Mouse (Mus musculus) intestine, embryonic 14.5 days (tissue): ENCODE results near the gene Prss12. TPM values are rescaled to one million over a fixed set of nuclear protein-coding genes. Genes with fewer than 3 reads are reported as not detected.
A peak's percentile ranks its signal among the peaks of the same experiment; 100 is the strongest.

Source experiments
- ATAC-seq: fragments of 200-750 bp; cut with Nextera tagmentation; replicated peaks from 2 replicates; pipeline ENCODE4 v1.8.0; 2017; ENCODE audit warnings: low read depth, moderate number of reproducible peaks, moderate TSS enrichment, moderate library complexity; ENCODE audit not compliant: low FRiP score, low TSS enrichment
- DNase-seq: peaks from one replicate; pipeline ENCODE4 v3.0.0-alpha.2; 2018; ENCODE audit warnings: low spot score
- H3K27ac ChIP-seq: fragments of 300-500 bp; sonication (generic); 2 replicates; pipeline ENCODE4 v1.5.1; 2014; ENCODE audit warnings: low read depth, mild to moderate bottlenecking, control low read depth
- H3K27me3 ChIP-seq: fragments of 300-500 bp; sonication (generic); replicated peaks from 2 replicates; pipeline ENCODE4 v1.6.1; 2014; ENCODE audit warnings: low read length, control low read depth; ENCODE audit not compliant: control insufficient read depth, insufficient read depth
- H3K36me3 ChIP-seq: fragments of 300-500 bp; sonication (generic); 2 replicates; pipeline ENCODE4 v1.6.1; 2014; ENCODE audit warnings: low read length, control low read depth; ENCODE audit not compliant: control insufficient read depth, insufficient read depth
- H3K4me1 ChIP-seq: fragments of 300-500 bp; sonication (generic); replicated peaks from 2 replicates; pipeline ENCODE4 v1.6.1; 2014; ENCODE audit warnings: low read length, control low read depth, mixed read lengths; ENCODE audit not compliant: control insufficient read depth, insufficient read depth
- H3K4me2 ChIP-seq: fragments of 300-500 bp; sonication (generic); 2 replicates; pipeline ENCODE4 v1.6.1; 2014; ENCODE audit warnings: low read length
- H3K4me3 ChIP-seq: fragments of 300-500 bp; sonication (generic); 2 replicates; pipeline ENCODE4 v1.5.1; 2014; ENCODE audit warnings: low read depth, low read length, control low read depth, mixed read lengths
- H3K9ac ChIP-seq: fragments of 300-500 bp; sonication (generic); 2 replicates; pipeline ENCODE4 v1.6.1; 2014; ENCODE audit warnings: mild to moderate bottlenecking, low read length
- H3K9me3 ChIP-seq: fragments of 300-500 bp; sonication (generic); 2 replicates; pipeline ENCODE4 v1.6.1; 2016; ENCODE audit warnings: low read length, control low read depth; ENCODE audit not compliant: control insufficient read depth
- WGBS: fragments of 180-500 bp; shearing (Covaris S2); extraction: QIAGEN DNeasy Blood & Tissue Kit; methylation state at CpG from one replicate; pipeline ENCODE4 v1.1.7; 2014; 5-methylcytosine and 5-hydroxymethylcytosine counted together
- polyA plus RNA-seq: library from polyadenylated mRNA; unstranded; fragments of >200 nt; fragmentation: Nextera tagmentation; extraction: Ambion mirVana; gene quantifications from 2 replicates; pipeline ENCODE4 v1.2.1, GENCODE M21; 2014

The Prss12 gene
- polyA plus RNA-seq = 4.2 and 4.4 TPM in 2 replicates

DNA sequence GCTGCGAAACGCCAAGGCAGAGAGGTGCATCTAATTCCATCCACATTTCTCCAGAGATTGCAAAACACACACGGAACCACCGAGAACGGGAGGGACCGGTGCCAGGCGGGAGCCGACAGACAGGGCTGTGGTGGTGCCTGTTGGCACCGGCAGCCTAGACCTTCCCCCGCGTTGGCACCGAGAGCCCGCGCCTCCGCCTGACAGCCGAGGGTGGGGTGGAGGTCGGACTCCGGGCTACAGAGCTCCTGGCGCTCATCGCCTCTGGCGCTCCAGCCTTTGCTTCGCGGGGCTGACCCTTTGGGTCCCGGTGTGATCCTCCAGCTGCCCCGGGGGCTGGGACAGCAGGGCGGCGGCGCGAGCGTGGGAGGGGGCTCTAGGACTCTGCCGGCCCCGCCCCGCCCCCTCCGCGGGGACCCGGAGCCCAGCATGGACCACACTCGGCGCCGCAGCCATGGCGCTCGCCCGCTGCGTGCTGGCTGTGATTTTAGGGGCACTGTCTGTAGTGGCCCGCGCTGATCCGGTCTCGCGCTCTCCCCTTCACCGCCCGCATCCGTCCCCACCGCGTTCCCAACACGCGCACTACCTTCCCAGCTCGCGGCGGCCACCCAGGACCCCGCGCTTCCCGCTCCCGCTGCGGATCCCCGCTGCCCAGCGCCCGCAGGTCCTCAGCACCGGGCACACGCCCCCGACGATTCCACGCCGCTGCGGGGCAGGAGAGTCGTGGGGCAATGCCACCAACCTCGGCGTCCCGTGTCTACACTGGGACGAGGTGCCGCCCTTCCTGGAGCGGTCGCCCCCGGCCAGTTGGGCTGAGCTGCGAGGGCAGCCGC, at the start of gene Prss12:
Gene Prss12 (plus strand): TSS at position 206 of the 830 bp plus-strand sequence.
- Histone ChIP-seq H3K27me3 (peaks cover 32% of the 10 kb centered on the region), H3K36me3 (no peaks in the 10 kb centered on the region), H3K9me3 (no peaks in the 10 kb centered on the region), H3K9ac (peak within 1 kb of the TSS; percentile 53), H3K27ac (no peak within 1 kb of the TSS), H3K4me2 (peak within 1 kb of the TSS; percentile 100), H3K4me3 (peak within 1 kb of the TSS; percentile 65), H3K4me1 (peaks cover 10% of the 10 kb centered on the region)
- ATAC-seq (peak; percentile 73), DNase-seq (peak; percentile 73)
- under 1% methylated on average over 82 of the region's 84 CpGs for WGBS

DNA sequence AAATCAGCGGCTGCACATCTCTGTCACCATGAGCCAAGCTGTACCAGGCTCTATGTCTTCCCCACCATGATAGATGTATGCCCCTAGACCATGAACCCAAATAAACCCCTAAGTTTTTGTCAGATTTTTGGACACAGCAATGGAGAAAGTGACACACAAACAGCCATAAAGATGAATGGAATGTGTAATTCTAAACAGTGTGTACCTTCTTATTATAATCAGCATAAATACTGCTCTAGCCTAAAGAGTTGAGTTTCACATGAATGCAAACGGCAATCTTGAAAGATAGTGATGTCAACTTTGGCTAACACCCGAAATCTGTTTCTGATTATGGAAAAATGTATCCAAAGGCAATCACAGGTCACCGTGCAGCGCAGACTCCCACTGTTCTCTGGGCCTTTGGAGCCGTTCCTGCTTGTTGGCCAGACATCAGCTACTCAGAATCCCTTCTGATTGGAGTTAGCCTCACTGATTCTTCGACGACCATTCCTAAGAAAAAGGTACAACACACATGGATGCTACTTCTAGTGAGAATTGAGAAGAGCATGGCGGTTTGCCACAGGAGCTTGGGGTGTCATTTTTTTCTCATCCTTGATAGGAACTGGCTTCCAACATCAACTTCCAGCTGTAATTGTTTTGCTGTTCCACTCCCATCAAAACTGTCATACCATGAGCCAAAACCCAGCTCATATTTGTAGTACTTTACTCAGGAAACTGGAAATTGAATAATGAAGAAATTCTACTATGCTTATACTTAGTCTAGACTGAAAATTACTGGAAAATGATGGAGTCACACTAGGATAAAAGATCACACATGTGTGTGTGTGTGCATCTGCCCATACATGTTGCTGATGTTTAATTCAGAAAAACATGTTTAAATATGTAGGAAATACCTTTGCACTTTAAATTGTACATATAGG, 48.9 kb upstream of the Prss12 start:
- 81% methylated on average over 9 of the region's 9 CpGs for WGBS
- Histone ChIP-seq H3K27me3 (no peaks in the 10 kb centered on the region), H3K27ac (no peak overlapping the region), H3K9ac (no peak overlapping the region), H3K4me3 (no peak overlapping the region), H3K4me1 (no peaks in the 10 kb centered on the region), H3K36me3 (no peaks in the 10 kb centered on the region), H3K9me3 (no peaks in the 10 kb centered on the region), H3K4me2 (no peak overlapping the region)
- no peak for DNase-seq
- no peak for ATAC-seq

DNA sequence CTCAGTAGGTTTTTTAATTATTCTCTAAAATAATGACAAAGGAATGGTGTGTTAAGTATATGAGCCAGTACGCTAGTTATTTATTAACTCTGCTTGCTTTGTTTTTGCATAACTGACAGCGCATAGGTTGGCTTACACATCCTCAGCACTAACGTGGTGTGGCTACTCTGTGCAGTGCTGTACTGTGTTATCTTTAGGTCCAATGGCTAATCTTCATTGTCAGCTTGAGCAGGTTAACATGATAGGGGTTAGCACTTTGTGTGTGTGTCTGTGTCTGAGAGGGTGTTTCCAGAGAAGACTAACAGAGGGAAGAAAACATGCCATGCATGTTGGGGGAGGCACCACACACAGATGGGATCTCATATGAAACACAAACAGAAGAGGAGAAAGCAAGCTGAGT, 41.8 kb upstream of the Prss12 start:
- Histone ChIP-seq H3K9ac (no peak overlapping the region), H3K9me3 (no peaks in the 10 kb centered on the region), H3K4me1 (no peaks in the 10 kb centered on the region), H3K4me2 (no peak overlapping the region), H3K27me3 (no peaks in the 10 kb centered on the region), H3K4me3 (no peak overlapping the region), H3K36me3 (no peaks in the 10 kb centered on the region), H3K27ac (no peak overlapping the region)
- no peak for ATAC-seq
- DNase-seq = no peak
- 75% methylated on average over 3 of the region's 3 CpGs for WGBS

DNA sequence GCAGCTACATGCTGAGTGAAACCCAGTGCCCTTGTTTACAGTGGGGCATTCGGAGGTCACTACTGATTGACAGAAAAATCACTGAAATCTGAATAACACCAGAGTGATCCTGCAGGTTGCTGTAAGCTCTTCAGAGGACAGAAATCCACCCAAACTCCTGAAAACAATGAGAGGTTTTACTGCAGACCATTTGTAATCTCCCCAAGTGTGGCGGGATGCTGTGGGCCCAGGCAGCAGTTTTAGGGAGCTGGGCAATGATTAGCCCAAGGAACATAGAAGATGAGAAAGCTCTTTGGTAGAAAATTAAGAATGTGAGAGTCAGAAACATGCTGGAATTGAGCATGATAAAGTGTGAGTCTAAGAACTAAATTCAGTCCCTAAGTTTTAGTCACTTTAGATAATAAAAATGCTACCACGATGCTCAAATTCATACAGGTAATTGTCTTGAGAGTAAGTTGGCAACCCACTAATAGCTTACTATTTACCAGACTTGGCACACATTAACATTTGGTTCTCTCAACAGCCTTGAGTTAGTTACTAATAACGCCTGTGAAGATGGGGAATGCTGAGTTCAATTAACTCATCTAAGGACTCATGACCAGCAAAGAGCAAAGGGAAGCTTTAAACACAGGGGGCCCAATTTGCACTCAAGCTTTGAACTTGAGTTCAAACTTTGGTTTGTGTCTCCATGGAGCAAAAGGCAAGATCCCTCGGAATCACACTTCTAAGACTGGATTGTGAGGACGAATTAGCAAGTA, 34.7 kb upstream of the Prss12 start:
- WGBS = 75% methylated on average over 6 of the region's 6 CpGs
- H3K36me3 ChIP-seq = no peaks in the 10 kb centered on the region
- H3K27me3 ChIP-seq = no peaks in the 10 kb centered on the region
- H3K27ac ChIP-seq = no peak overlapping the region
- H3K4me1 ChIP-seq = no peaks in the 10 kb centered on the region
- ATAC-seq (no peak), DNase-seq (no peak)
- no peak overlapping the region for H3K9ac ChIP-seq
- H3K4me2 ChIP-seq = no peak overlapping the region
- no peak overlapping the region for H3K4me3 ChIP-seq
- H3K9me3 ChIP-seq = no peaks in the 10 kb centered on the region

DNA sequence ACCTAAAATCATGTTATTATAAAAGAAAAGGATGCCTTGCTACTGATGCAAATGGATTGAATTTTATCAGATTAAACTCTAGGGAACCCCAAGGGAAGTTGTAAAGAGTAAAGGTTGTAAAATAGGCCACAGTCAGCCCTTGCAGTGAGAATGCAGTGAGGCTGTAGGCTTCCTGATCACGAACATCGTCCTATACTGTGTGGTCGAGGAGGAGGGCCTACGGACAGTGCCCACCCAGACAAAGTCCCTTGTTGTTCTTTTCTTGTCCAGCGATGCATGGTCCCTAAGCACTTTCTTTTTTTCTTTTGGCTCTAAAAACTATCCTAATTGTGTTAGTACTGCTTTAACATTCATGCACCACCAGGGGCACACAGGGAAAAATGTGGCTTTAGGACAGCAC, 33.5 kb upstream of the Prss12 start:
- H3K27ac ChIP-seq = no peak overlapping the region

DNA sequence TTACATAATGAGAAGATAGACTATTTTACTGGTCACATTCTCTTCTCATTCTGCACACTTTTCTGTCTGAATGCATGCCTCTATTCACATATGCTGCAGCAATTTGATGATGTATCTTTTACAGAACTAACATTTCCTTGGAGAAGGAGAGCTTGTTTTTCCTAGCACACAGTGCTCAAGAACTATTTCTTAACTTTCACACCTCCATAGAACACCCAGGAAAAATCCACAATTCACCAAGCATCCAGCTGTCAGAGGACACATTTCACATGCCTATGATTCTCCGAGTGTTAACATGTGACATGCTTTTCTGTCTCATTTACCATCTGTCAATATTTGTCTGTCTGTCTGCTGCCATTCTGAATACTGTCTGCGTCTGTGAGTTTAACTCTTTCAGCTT, 21.1 kb upstream of the Prss12 start:
- WGBS = 53% methylated on average over 2 of the region's 2 CpGs
- Histone ChIP-seq H3K4me3 (no peak overlapping the region), H3K36me3 (no peaks in the 10 kb centered on the region), H3K9me3 (no peaks in the 10 kb centered on the region), H3K4me2 (no peak overlapping the region), H3K9ac (no peak overlapping the region), H3K27ac (no peak overlapping the region), H3K27me3 (no peaks in the 10 kb centered on the region), H3K4me1 (no peaks in the 10 kb centered on the region; the same call in none of the 2 replicates)
- no peak for DNase-seq
- no peak for ATAC-seq

More for the DNA sequence above, 33.5 kb upstream of the Prss12 start:
- H3K9me3 ChIP-seq = no peaks in the 10 kb centered on the region
- H3K36me3 ChIP-seq = no peaks in the 10 kb centered on the region
- no peaks in the 10 kb centered on the region for H3K27me3 ChIP-seq
- H3K9ac ChIP-seq = no peak overlapping the region
- DNase-seq (no peak), ATAC-seq (no peak)
- 56% methylated on average over 5 of the region's 5 CpGs for WGBS
- no peak overlapping the region for H3K4me3 ChIP-seq
- H3K4me2 ChIP-seq = no peak overlapping the region
- H3K4me1 ChIP-seq = no peaks in the 10 kb centered on the region

DNA sequence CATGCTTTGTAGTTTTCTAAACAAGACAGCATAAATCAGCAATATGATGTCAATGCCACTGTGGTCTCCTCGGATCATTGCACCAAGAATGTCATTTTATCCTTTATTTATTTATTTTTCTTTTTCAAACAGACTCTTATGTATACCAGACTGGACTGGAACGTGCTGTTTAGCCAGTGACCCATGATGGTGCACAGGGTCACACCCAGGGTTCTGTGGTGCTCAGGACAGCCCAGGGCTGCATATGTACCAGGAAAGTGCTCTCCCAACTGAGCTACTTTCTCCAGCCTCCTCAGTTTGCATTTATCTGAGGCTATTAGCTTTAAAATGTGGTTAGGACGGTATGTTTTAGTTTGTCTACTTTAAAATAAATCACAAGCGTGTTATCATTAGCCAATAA, 18.7 kb upstream of the Prss12 start:
- DNase-seq (no peak), ATAC-seq (no peak)
- Histone ChIP-seq H3K9ac (no peak overlapping the region), H3K36me3 (no peaks in the 10 kb centered on the region), H3K4me2 (no peak overlapping the region), H3K27me3 (no peaks in the 10 kb centered on the region), H3K27ac (no peak overlapping the region), H3K4me3 (no peak overlapping the region), H3K9me3 (no peaks in the 10 kb centered on the region), H3K4me1 (no peaks in the 10 kb centered on the region; the same call in none of the 2 replicates)
- 59% methylated on average over 4 of the region's 4 CpGs for WGBS
